Mouse (Mus musculus): ENCODE data around the gene Cenph.
"Not testable (repeated sequence)": the region's sequence is repeated elsewhere in the genome, so short reads cannot be mapped to it uniquely, and the experiment has no call there.

Gene Cenph

DNA sequence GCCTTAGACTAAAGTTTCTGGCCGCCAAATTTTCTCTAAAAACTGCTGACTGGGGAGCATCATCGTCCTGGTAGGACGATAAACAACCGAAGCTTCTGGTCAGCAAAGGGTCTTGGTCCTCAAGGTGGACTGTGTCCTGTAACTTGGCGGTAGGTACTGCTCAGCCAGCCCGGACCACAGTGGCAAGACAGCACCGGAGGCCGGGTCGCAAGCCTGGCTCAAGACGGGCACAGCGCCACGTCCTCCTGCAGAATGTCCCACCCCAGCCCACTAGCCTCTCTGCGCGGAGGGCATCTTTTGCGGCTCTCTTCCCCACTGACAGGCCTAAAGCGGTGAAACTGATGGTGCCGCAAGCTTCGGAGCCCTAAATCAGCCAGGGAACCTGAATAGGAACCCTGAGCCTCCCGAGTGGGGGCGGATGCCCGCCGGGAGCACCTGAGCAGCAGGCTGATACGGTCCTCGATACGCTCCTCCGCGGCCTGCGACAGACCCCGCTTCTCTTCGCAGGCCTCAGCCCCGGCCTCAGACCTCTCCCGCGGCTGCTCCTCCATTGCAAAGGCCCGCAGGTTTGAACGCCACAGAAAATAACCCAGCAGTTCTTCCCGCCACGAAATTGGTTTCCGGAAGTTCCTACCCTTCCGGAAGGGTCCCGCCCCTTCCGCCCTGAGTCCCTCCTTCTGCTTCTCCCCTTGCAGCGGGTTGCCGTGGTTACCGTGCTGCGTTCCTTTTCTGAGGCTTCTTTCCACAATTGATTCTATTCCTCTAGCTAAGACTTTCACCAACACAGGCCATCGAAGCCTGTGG lies at the start of gene Cenph:
Cenph (minus strand) TSS at position 648 of the 804 bp plus-strand sequence.
- DNase-seq = peak; percentile 71

DNA sequence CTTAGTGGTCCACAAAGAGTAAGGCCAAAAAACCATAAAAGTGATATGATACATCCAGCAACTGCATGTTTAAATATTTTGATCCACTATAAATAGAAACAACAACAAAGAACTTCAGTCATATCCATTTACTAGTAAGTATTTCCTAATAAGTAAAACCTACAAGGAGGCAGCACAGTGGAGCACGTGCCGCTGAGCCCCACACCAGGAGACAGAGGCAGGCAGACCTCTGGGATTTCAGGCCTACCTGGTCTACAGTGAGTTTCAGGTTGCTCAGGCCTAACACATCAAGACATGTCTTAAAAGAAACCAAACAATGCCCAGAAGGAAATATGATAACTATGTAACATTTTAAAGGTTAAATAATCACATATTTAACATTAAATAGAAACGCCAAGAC lies 49.2 kb upstream of the Cenph start:
- no peak for DNase-seq

DNA sequence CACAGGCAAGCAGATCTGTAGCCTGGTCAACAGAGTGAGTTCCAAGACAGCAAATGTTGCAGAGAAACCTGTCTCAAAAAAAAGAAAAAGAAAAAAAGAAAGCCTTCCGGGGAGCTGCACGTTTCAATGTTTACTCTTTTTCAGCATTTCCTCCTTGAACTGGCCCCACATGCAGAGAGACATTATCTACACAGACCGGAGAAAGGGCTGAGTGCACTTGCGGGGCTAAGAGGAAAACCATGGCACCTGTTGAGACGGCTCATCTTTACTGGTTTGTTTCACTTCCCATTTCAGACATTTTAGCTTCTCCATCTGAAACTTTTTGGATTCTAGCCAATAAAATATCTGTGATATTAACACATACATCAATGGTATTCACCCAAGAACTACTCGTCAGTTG lies 48.6 kb upstream of the Cenph start:
- DNase-seq = no peak

DNA sequence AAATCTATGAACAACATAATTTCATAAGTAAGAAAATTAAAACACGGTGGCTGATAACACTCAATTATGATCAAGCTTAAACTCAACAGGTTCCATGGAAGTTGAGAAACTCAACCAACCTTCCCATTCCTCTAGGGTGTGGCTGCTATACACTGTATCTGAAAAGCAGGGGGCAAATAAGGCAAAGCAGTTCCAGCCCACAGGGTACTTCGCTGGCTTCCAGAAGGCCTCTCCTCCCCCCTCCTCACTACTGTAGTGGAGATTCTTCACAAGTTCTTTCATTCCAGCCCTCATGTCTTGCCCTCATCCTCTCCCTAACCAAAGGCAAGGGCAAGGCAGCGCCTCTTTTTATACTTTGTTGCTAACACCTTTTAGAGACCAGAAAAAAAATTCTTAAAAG lies 48.2 kb upstream of the Cenph start:
- no peak for DNase-seq

DNA sequence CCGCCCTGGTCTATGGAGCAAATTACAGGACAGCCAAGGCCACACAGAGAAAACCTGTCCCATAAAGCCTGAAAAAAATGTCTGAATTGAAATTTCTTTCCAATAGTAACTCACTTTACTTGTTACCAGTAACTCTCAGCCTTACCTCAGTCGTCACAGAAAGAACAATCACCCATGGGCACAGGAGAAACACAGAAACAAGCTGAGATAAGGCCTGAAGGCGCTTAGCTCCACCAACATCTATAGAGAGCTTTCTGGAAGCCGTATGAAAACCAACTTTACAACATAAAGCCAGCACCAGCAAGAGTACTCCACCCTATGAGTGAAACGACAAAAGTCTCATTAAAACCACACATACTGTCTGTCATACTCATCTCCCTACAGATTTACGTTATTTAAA lies 38.8 kb upstream of the Cenph start:
- no peak for DNase-seq

DNA sequence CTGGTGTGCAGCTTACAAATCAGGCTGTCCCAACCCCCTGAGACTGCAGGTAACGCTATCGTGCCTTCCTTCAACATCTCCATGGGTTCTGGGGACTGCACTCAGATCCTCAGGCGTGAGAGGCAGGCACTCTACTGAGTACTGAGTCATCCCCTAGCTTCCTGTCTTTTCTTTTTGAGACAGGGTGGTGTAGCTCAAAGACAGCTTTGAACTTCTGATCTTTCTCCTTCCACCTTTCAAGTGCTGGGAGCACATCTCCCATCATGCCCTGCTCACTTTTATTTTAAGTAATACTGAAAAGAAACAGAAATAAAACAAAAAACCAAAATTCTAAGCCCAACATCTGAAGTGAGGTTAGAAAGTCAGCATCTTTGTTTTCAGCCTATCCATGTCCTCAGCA lies 30.1 kb upstream of the Cenph start:
- no peak for DNase-seq

DNA sequence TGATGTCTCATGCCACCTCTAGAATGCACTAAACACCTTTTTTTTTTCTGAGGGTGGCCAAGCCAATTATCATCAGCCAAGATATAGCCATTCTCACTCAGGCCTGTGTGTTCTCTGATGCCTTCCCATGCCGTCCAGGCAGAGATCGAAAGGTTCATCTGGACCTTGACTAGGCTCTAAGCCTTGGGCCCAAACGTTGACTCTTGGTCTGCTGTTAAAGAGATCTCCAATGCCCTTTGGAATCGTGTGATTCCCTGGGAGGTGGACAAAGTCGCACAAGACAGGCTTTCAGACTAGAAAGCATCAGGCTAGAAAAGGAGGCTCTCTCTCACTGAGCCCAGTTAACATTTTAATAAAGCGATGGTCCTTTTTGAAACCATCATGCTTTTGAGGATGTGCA lies 21.5 kb upstream of the Cenph start:
- DNase-seq = no peak

DNA sequence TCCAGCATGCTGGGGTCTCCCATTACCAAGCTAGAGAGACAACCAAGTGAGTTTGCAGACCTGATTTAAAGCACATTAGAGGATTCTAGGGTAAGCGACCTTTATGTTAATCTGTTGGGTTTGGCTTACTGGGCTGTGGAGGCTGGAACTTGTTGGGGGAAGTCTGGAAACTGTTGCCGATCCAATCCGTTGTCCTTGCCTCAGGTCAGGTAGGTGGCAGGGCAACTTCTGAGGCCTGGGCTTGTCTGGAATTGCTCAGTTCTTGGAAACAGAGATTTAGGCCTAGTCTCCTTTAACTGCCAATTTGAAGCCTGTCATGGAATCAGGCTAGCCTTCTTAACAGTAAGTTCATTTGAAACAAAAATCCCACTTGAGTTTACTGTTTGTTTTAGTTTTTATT lies 13.4 kb upstream of the Cenph start:
- no peak for DNase-seq

DNA sequence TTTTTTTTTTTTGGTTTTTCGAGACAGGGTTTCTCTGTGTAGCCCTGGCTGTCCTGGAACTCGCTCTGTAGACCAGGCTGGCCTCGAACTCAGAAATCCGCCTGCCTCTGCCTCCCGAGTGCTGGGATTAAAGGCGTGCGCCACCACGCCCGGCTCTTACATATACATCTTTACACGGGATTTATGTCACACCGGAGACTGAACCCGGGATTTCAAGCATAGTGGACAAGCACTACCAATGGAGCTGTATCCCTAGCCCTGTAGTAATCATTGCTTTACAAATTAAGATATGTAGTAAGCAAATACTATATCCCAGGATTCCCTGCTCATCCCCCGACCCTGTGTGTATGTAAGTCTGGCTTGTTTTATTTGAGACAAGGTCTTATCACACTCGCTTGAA lies 12.4 kb upstream of the Cenph start:
- DNase-seq = not testable (repeated sequence)

DNA sequence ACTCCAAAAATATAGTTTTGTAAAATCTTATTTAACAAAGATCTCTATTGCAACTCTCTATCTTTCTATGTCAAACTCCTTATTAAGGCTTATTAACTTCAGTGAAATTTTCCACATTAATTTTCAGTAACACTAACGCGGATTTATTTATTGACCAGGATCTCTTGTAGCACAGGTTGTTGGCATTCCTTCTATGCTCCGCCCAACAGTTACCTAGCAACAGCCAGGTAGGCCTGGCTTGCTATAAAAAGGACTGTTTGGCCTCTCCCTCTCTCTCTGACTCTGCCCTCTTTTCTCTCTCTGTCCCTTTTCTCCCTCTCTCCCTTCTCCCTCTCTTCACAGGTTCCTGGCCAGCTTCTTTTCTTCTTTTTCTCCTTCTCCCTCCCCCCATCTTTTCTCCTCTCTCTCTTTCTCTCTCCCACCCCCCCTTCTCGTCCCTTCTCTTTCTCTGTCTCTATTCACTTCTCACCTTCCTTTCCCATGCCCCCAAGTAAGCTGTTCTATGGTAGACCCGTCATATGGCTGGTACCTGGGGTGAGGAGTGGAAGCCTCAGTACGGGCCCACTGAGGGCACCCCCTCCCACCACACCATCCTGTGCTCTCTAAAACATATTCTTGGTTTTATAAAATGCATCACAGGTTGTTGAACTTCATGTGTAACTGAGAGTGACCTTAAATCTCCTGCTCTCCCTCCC lies 11.8 kb upstream of the Cenph start:
- DNase-seq = no peak

DNA sequence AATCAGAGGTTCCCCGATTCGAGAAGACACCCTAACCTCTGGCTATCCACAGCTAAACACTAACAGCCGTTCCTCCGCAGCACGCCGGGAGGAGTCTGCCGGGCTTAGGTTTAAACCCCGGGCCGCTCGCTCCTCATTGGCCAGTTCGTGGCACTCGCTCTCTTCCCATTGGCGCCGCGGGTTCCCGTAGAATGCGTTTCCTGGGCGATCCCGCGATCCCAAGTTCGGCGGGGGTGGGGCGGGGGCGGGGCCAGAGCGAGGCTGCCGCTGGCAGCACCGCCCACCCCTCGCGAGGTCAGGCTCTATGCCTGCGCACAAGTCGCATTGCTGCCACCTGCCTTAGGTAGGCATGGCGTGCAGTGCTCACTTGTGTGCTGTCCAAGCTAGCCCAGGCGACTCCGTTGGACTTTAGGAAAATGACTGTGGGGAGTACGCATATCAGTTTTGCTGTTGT lies 10.7 kb upstream of the Cenph start, which contains the start of gene Ccnb1:
Ccnb1 (minus strand) TSS at position 157 of the 454 bp plus-strand sequence.
- peak; percentile 86 for DNase-seq

DNA sequence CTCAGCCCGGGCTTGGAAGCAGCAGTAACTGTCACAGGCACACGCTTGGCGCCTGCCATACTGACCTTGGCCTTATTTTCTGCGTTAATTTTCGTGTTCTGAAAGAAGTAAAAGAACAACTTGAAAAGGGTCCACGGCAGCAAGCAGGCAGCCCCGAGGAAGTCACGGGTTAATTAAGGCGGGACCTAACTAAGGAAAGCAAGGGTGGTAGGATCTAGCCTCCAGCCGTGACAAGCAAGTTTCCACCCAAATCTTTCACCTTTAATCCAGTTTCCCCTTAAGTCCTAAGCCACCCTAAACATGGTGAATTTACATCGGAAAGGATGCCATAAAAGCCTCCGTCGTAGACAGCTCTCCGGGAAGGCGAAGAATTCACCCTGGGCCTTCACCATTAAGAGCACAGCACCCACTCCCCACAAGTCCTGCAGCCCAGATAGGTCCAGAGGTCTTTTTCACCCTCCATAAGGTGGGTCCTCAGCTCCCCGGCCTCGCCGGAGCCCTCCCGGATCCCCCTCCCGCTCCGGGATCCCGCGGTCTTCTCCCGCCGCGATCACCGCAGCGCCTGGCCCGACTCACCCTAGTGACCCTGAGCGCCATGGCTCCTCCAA lies 10.2 kb upstream of the Cenph start:
- DNase-seq = no peak

DNA sequence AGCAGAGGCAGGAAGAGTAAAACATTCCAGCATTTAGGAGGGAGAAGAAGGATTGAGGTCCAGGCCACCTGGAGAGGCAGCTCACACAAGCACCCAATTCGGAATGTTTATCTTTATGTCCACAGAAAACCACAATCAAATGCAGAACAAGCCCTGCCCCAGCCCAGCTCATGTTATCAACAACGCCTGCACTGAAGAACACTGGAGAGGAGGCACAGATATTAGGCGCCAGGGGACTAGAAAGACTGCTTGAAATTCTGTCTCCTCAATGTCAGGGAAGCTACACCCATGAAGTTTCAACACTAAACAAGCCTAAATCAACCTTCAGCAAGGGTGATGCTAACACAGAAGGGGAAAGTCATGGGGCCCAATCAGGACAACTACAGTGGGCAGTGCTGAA lies 1.8 kb upstream of the Cenph start:
- no peak for DNase-seq

DNA sequence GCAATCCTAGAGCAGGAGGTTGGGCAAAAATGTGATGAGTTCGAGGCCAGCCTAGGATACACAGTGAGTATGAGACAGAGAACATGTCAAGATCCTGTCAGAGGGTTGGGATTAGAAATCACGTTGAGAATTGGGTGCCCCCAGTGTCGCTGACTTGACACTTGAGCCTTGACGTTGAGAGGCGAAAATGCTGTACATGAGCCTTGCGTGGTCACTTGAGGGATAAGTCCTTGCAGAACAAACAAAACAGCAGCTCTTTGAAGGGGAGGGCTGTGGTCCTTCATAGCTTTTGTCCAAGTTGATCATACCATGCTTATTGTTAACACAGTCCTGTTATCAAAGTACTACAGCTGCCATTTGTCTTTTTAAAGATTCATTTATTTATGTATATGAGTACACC lies 1.0 kb upstream of the Cenph start:
- DNase-seq = no peak

DNA sequence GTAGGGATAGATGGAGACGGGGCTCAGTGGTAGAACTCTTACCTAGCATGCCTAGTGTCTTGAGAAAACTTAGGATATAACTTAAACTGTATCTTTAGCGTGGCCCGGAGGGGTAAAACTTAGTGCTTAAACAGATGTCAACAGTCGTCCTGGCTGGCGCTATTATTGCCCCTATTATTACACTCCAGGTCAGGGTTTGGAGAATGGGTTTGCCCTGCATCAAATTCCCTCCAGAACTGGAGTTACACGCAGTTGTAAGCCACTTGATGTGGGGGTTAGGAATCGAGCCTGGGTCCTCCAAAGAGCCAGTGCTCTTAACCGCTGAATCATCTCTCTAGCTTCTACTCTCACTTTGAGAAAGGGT lies 339 bp upstream of the Cenph start:
- no peak for DNase-seq

DNA sequence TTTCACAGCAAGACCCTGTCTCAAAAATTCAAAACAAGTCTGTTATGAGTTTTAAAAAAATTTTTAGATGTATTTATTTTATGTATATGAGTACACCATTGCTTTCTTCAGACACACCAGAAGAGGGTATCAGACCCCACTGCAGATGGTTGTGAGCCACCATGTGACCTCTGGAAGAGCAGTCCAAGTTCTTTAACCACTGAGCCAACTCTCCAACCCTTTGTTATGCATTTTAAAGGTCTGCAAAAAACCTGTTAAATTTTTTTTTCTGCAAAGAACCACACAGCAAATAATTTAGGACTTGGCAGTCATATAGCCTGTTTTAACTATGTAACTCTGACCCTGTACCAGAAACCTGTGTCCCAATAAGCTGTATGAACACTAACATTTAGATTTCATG lies 995 bp downstream of the Cenph start:
- DNase-seq = no peak

DNA sequence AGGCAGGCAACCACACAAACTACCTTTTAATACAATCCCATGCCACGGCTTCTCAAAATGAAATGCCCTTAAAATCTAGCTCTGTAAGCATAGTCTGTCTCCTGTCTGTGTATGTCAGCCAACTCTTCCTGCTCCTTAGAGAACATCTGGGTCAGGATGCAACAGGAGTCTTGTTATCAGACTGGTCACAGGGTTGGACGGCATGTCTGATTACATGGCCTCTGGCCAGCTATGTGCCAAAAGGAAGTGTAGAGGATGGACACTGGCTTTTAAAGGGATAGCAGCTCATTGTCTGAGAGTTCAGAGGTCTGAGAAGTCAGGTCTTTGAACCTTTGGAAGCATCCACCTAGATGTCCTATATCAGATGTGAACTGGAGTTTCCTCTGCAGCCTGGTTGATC lies 20.4 kb downstream of the Cenph start:
- no peak for DNase-seq

DNA sequence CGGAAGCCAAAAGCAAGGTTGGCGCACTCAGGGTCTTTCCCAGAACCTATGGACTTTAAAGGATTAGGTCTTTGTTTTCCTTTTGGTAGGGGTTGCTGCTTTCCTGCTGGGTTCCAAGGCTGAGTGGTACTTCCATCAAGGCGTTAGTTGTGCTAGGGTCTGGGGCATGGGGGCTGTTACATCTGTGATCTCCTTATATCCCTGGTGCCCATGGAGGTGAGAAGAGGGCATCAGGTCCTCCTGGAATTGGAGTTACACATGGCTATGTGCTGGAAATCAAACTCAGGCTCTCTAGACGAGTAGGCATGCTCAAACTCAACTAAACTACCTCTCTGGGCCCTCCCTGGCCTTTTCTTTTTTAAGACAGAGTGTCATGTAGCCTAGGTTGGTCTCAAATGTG lies 21.5 kb downstream of the Cenph start:
- DNase-seq = no peak

DNA sequence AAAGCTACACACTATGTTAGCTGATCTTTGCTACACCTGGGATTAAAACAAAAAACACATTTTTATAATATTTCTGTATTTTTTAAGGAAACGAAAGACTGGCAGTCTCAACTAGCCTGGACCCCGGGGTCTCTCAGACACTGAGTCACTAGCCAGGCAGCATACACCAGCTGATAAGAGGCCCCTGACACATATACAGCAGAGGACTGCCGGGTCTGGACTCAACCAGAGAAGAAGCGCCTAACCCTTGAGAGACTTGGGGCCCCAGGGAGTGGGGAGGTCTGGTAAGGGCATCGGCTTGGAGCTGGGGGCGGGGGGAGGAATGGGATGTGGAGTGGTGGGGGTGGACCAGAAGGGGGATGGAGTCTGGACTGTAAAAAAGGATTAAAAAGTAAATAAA lies 22.7 kb downstream of the Cenph start:
- no peak for DNase-seq

DNA sequence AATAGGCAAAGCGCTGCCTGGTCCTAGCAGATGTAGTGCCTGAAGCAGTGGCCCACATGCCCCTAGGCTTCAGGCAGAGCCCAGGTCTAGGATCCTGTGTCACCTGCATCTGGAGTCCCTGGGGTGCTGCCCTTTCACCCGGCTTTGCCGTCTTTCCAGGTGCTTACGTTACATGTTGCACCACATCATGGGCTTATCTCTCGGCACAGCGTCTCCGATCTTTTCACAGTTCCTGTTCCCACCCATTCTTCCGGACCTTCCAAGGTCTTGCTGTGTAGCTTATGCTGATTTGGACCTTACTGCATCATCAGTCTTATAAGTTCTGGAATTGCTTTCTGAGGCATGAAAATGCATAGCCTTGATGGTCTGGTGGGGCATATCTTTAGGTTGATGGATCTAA lies 23.2 kb downstream of the Cenph start:
- DNase-seq = no peak

DNA sequence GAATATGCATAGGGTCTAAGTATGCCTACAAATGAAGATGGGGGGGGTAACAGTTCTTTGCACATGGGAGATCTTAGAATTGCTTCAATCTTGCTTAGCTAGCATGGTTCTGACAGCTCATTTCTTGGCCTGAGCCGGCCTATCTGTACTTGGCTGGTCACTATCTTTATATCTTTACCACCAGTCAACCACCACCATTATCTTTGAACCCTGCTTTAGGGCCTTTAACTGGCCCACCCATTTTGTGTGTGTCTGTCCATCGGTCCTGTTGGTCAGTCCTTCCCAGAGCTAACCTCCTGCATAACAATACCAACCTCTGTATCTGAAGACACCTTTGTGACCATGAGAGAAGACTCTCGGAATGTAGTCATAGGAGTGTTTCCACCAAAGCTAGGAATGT lies 24.3 kb downstream of the Cenph start:
- DNase-seq = no peak

DNA sequence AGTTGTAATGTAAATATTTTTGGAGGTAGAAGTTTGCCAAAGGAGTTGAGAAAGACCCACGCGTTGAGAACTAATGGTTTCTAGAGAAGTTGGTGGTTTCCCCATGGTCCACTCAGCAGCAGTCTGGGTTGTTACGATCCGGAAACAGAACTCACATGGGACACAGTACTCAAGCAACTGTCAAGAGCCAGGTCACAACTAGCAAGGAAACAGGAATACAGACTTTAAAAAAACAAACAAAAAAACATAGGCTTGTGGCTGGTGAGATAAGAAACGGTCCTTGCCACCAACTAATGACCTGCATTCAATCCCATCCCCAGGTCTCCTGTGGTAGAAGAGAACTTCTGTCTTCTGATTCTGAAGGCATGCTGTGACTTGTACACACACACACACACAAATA lies 24.9 kb downstream of the Cenph start:
- no peak for DNase-seq

DNA sequence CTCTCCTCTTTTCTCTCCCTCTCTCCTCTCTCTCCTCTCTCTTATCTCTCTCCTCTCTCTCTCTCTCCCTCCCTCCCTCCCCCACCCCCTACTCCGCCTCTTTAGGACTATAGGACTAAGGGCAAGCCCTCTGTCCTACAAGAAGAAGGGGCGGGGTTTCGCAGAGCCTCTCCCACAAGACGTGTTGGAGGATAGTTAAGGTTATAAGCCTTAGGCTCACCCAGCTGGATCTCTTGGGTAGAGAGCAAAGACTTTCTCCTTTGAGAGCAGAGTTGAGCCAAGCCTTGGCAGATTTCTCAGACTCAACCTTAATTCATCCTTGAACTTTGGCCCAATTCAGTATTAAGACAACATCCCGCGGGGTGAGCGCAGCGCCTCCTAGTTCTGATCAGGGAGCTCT lies 27.1 kb downstream of the Cenph start:
- DNase-seq = no peak

DNA sequence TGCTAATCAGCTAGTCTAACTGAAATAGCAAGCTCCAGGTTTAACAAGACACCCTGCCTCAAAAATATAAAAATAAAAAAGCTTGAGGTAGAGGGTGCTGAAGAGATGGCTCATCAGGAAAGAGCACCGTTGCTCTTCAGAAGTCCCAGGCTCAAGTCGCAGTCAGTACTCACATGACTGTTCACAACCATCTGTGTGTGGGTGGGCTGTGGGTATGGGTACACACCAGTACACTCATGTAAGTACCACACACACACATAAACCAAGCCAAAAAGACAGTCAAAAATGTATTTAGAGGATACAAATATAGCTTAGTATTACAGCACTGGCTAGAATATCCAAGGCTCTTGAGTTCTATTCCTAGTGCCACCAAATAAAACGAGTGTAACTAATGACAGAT lies 29.6 kb downstream of the Cenph start:
- DNase-seq = no peak

Data from cerebellum, adult 9-10 months (tissue).